Mouse (Mus musculus): ENCODE results near the gene Kdelr1. TPM values are rescaled to one million over a fixed set of nuclear protein-coding genes. Genes with fewer than 3 reads are reported as not detected.

Gene Kdelr1
- total RNA-seq, 2 experiments from 2014 or later: 103 to 109 TPM

Other genes starting within 250 kb of the Kdelr1 start
- 10 to 100 TPM; 42.6 to 42.8 TPM for gene Rasip1, start 245.3 kb upstream of the Kdelr1 start, total RNA-seq (2021)
- gene Mamstr, start 232.8 kb upstream of the Kdelr1 start, total RNA-seq (2021): 1 to 10 TPM; 6.4 to 6.9 TPM
- gene Fut2, start 206.4 kb upstream of the Kdelr1 start, total RNA-seq (2021): under 1 TPM; 0.37 to 0.69 TPM
- gene Ntn5, start 188.8 kb upstream of the Kdelr1 start, total RNA-seq (2021): under 1 TPM; 0.12 to 0.24 TPM
- under 1 TPM in 1 of 2 experiments, not detected in 1; 0.12 TPM for gene Sec1, start 178.4 kb upstream of the Kdelr1 start, total RNA-seq (2021)
- 1 to 10 TPM; 4.3 to 6.6 TPM for gene Car11, start 172.9 kb upstream of the Kdelr1 start, total RNA-seq (2021)
- gene Dbp, start 167.7 kb upstream of the Kdelr1 start, total RNA-seq (2021): 10 to 100 TPM; 24.7 to 27.1 TPM
- gene Rpl18, start 157.3 kb upstream of the Kdelr1 start, total RNA-seq (2021): 100 to 1,000 TPM; 552 to 626 TPM
- 10 to 100 TPM; 17.5 to 18.8 TPM for gene Sphk2, start 154.8 kb upstream of the Kdelr1 start, total RNA-seq (2021)
- gene Fam83e, start 151.6 kb upstream of the Kdelr1 start, total RNA-seq (2021): under 1 TPM; 0.17 to 0.24 TPM
- not detected for gene Spaca4, start 147.0 kb upstream of the Kdelr1 start, total RNA-seq (2021)
- under 1 TPM in 1 of 2 experiments, not detected in 1; 0.12 TPM for gene Lmtk3, start 89.0 kb upstream of the Kdelr1 start, total RNA-seq (2021)
- gene Sult2b1, start 88.1 kb upstream of the Kdelr1 start, total RNA-seq (2021): not detected
- gene Cyth2, start 58.2 kb upstream of the Kdelr1 start, total RNA-seq (2021): 10 to 100 TPM; 73.9 to 77.1 TPM
- under 1 TPM; 0.74 to 1.00 TPM for gene Kcnj14, start 48.0 kb upstream of the Kdelr1 start, total RNA-seq (2021)
- 10 to 100 TPM in 1 of 2 experiments, 1 to 10 TPM in 1; 8.6 to 12.5 TPM for gene Grwd1, start 41.8 kb upstream of the Kdelr1 start, total RNA-seq (2021)
- gene Grin2d, start 5.6 kb downstream of the Kdelr1 start, total RNA-seq (2021): under 1 TPM; 0.34 to 0.41 TPM
- not detected for gene Syngr4, start 23.9 kb downstream of the Kdelr1 start, total RNA-seq (2021)
- gene Tmem143, start 24.2 kb downstream of the Kdelr1 start, total RNA-seq (2021): 10 to 100 TPM; 77.4 to 79.3 TPM
- 10 to 100 TPM; 25.7 to 32.4 TPM for gene Emp3, start 48.6 kb downstream of the Kdelr1 start, total RNA-seq (2021)
- gene Ccdc114, start 51.3 kb downstream of the Kdelr1 start, total RNA-seq (2021): 1 to 10 TPM; 2.0 to 2.2 TPM
- gene Abcc6, start 157.5 kb downstream of the Kdelr1 start, total RNA-seq (2021): under 1 TPM; 0.05 TPM
- gene Nomo1, start 160.9 kb downstream of the Kdelr1 start, total RNA-seq (2021): 10 to 100 TPM; 68.0 to 68.6 TPM
- 10 to 100 TPM; 82.8 to 85.0 TPM for gene Kcnj11, start 228.0 kb downstream of the Kdelr1 start, total RNA-seq (2021)